Mouse (Mus musculus) hindbrain, embryonic 15.5 days (tissue): ENCODE measurements at regions not wholly inside any gene's neighbourhood (a gene's known extent, or its start where the extent isn't known, plus 50 kb on each side); places are given as distances from the start of the nearest gene placed in this dataset.
"Not testable (repeated sequence)": the region's sequence is repeated elsewhere in the genome, so short reads cannot be mapped to it uniquely, and the experiment has no call there.

Experiments used
- ATAC-seq: fragments of 200-750 bp; cut with Nextera tagmentation; 2 replicates; pipeline ENCODE4 v1.8.0; 2017; ENCODE audit warnings: low read depth, moderate number of reproducible peaks, moderate TSS enrichment; ENCODE audit not compliant: low FRiP score
- H3K27ac ChIP-seq: fragments of 300-500 bp; sonication (generic); replicated peaks from 2 replicates; pipeline ENCODE4 v1.5.1; 2015; ENCODE audit warnings: mild to moderate bottlenecking, inconsistent platforms
- H3K27me3 ChIP-seq: fragments of 300-500 bp; sonication (generic); 2 replicates; pipeline ENCODE4 v1.6.1; 2015; ENCODE audit warnings: control low read depth, inconsistent platforms
- H3K36me3 ChIP-seq: fragments of 300-500 bp; sonication (generic); 2 replicates; pipeline ENCODE4 v1.6.1; 2015; ENCODE audit warnings: control low read depth, inconsistent platforms
- H3K4me1 ChIP-seq: fragments of 300-500 bp; sonication (generic); replicated peaks from 2 replicates; pipeline ENCODE4 v1.6.1; 2015; ENCODE audit warnings: control low read depth, inconsistent platforms
- H3K4me2 ChIP-seq: fragments of 300-500 bp; sonication (generic); 2 replicates; pipeline ENCODE4 v1.6.1; 2015; ENCODE audit warnings: moderate library complexity, mild to moderate bottlenecking, inconsistent platforms
- H3K4me3 ChIP-seq: fragments of 300-500 bp; sonication (generic); 2 replicates; pipeline ENCODE4 v1.5.1; 2015; ENCODE audit warnings: mild to moderate bottlenecking, inconsistent platforms
- H3K9ac ChIP-seq: fragments of 300-500 bp; sonication (generic); 2 replicates; pipeline ENCODE4 v1.6.1; 2015; ENCODE audit warnings: inconsistent platforms
- H3K9me3 ChIP-seq: fragments of 300-500 bp; sonication (generic); 2 replicates; pipeline ENCODE4 v1.6.1; 2016; ENCODE audit warnings: control low read depth, inconsistent platforms
- WGBS: fragments of 180-500 bp; shearing (Covaris S2); methylation state at CpG from one replicate; pipeline ENCODE4 v1.1.7; 2015; 5-methylcytosine and 5-hydroxymethylcytosine counted together

DNA sequence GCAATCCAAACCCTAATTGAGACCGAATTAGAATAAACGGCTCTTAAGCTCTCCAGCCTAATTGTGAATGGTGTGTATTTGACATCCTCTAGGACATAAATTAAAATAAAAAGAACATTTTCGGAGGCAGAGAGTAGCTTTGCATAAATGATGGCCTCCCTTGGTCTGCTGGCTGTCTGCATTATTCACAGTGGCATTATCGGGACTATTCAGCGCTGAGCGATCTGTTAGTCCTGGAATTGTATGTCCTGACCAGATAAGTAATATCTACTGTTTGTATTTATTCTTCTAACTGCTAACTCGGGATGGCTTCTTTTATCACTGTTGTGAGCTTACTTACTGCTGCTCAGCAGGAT lies 299.6 kb downstream of the Chl1 start:
- H3K36me3 ChIP-seq, result no peaks in the 10 kb centered on the region
- WGBS, result 5% methylated on average over 7 of the region's 7 CpGs
- peaks cover 20% of the 10 kb centered on the region for H3K4me1 ChIP-seq
- H3K9me3 ChIP-seq, result no peaks in the 10 kb centered on the region
- peak overlapping the region; percentile 52 for H3K4me2 ChIP-seq
- H3K4me3 ChIP-seq, result peak overlapping the region; percentile 22
- ATAC-seq, result peak; percentile 69
- H3K27me3 ChIP-seq, result 0 out of 2 replicates have a peak, but pooled peaks cover 2% of the 10 kb centered on the region
- H3K27ac ChIP-seq, result peak overlapping the region; percentile 58
- peak overlapping the region; percentile 23; the same call in 1 of the 2 replicates for H3K9ac ChIP-seq

DNA sequence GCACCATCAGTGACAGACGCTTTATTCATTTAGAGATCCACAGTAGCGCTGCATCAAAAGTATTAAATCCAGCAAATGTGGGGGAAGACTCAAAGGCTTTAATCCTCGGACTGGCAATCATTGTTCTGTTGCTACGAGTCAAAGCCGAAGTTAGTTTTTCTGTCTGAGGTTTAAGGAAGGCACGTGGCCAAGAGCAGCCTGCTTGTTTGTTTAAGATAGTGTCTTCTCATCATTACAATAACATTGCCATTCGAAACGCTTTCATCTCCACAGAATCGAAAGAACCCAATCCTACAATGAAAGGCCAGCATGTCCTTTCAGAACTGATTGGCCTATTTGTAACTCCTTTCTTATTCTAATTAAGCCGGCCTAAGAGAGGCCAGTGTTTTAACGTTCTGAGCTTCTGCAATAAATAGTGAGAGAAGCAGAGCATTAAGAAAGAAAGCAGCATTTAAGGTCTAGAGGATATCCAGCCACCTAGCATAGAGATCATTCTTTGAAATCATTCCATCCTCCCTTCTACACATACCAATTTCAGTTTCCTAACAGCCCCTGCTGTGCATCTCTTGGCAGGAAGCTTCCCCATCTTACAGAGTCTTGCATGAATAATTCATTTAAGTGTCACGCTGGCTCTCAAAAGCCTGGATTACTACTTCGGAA lies 300.1 kb downstream of the Chl1 start:
- Histone ChIP-seq H3K9me3 (no peaks in the 10 kb centered on the region), H3K9ac (peak overlapping the region; percentile 23; the same call in 1 of the 2 replicates), H3K27me3 (0 out of 2 replicates have a peak, but pooled peaks cover 2% of the 10 kb centered on the region), H3K4me1 (peaks cover 20% of the 10 kb centered on the region), H3K4me2 (peak overlapping the region; percentile 52), H3K36me3 (no peaks in the 10 kb centered on the region), H3K27ac (peak overlapping the region; percentile 58), H3K4me3 (peak overlapping the region; percentile 22)
- peak; percentile 78 for ATAC-seq
- WGBS, result under 1% methylated on average over 13 of the region's 13 CpGs

DNA sequence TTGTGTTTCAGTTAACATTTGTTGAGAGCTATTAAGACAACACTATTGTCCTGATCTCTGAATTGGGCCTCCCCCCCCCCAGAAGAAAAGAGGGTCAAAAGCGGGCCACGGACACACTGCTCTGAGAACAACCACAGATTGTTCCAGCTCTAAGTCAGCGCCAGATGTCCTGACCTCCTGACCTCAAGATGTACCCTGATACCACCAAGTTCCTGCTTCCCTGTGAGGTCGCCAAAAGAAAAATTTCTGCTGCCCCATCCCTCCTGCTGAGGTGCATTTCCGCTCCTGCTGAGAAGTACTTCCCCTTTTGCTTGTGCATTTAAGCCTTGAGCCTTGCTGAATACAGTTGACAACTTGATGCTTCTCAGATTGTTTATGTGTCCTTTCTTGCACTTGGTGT lies 306.0 kb downstream of the Chl1 start:
- WGBS, result 62% methylated on average over 5 of the region's 5 CpGs
- not testable (repeated sequence) for H3K36me3 ChIP-seq, H3K4me1 ChIP-seq, H3K4me3 ChIP-seq, ATAC-seq, H3K27ac ChIP-seq, H3K27me3 ChIP-seq, H3K4me2 ChIP-seq, H3K9me3 ChIP-seq, H3K9ac ChIP-seq

DNA sequence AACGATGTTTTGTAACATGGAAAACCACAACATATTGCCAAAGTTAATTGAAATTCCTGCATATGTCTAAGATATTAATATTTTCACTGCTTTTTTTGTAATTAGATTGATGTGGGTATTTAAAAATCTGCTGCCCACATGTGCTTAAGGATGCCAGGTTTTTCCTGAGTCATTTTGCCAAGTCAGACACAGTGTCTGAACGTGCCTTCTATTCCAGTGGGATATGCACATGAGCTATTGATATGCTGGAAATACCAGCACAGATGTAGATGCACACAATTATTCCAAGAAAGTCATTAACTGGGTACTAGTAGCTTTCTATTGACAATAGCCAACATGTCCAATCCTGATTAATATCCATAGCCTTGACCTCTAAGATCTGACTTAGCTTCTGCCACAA lies 315.7 kb downstream of the Chl1 start:
- Histone ChIP-seq H3K27me3 (no peaks in the 10 kb centered on the region), H3K4me1 (no peaks in the 10 kb centered on the region), H3K36me3 (no peaks in the 10 kb centered on the region), H3K9ac (no peak overlapping the region), H3K9me3 (no peaks in the 10 kb centered on the region), H3K27ac (no peak overlapping the region), H3K4me2 (no peak overlapping the region), H3K4me3 (no peak overlapping the region)
- WGBS, result 51% methylated on average over 2 of the region's 2 CpGs
- ATAC-seq, result no peak

DNA sequence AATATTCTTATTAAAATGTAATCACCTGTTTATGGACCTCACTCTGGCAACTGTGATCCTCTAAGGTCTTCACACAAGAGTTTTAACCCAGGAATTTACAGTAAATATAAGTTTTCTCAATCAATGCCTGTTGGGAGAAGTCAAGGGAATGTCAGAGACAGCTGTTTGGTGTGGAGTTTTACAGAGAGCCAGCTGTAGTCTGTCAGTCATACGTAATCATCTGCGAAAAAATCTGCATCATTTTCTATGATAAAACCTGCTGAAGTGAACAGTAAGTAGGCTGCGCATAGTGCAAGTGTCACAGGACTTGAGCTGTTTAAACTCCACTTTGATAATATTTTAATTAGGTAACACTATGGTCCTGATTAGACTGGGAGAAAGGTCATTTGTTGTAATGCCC lies 317.2 kb downstream of the Chl1 start:
- Histone ChIP-seq H3K4me2 (no peak overlapping the region), H3K4me1 (no peaks in the 10 kb centered on the region), H3K9ac (no peak overlapping the region), H3K36me3 (no peaks in the 10 kb centered on the region), H3K4me3 (no peak overlapping the region), H3K27ac (no peak overlapping the region), H3K27me3 (no peaks in the 10 kb centered on the region), H3K9me3 (no peaks in the 10 kb centered on the region)
- 90% methylated on average over 3 of the region's 3 CpGs for WGBS
- ATAC-seq, result no peak

DNA sequence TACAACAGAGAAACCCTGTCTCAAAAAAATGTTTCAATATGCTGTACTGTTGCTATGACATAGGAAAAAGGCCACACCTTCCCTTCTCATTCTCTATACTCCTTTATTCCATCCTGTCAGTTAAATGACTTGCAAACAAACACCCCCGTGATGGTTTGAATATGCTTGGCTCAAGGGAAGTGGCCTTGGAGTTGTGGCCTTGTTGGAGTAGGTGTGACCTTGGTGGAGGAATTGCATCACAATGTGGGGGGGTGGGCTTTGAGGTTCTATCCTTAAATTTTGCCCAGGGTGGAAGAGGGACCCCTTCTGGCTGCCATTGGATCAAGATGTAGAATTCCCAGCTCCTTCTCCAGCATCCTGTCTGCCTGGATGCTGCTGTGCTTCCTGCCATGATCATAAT lies 318.5 kb downstream of the Chl1 start:
- no peak for ATAC-seq
- WGBS, result 96% methylated on average over 1 of the region's 1 CpGs
- H3K9me3 ChIP-seq, result no peaks in the 10 kb centered on the region

DNA sequence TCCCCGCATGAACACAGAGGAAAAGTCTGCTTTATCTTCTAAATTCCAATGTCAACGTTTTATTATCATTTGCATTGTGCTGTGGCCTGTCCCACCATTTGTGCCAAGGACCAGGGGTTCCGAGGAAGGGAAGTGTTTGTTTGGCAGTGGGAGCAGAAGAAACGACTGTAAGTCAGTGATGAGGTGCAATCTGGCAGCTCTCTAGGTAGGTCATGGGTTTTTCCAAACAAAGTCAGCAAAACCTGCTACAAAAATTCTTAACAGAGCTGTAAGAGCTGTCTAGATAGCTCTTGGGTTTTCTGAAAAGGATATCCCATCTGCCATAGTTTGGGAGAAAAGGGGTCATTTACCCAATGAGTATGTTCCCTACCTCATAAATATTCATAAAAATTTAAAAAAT lies 321.9 kb downstream of the Chl1 start:
- no peak overlapping the region for H3K4me2 ChIP-seq
- H3K36me3 ChIP-seq, result no peaks in the 10 kb centered on the region
- 77% methylated on average over 4 of the region's 4 CpGs for WGBS
- H3K27ac ChIP-seq, result no peak overlapping the region
- H3K9ac ChIP-seq, result no peak overlapping the region
- H3K27me3 ChIP-seq, result no peaks in the 10 kb centered on the region
- H3K9me3 ChIP-seq, result no peaks in the 10 kb centered on the region
- no peak overlapping the region for H3K4me3 ChIP-seq
- H3K4me1 ChIP-seq, result no peaks in the 10 kb centered on the region
- no peak for ATAC-seq

More for the DNA sequence above, 318.5 kb downstream of the Chl1 start:
- Histone ChIP-seq H3K4me2 (no peak overlapping the region), H3K4me1 (no peaks in the 10 kb centered on the region), H3K9ac (no peak overlapping the region), H3K27me3 (no peaks in the 10 kb centered on the region), H3K27ac (no peak overlapping the region), H3K36me3 (no peaks in the 10 kb centered on the region), H3K4me3 (no peak overlapping the region)

DNA sequence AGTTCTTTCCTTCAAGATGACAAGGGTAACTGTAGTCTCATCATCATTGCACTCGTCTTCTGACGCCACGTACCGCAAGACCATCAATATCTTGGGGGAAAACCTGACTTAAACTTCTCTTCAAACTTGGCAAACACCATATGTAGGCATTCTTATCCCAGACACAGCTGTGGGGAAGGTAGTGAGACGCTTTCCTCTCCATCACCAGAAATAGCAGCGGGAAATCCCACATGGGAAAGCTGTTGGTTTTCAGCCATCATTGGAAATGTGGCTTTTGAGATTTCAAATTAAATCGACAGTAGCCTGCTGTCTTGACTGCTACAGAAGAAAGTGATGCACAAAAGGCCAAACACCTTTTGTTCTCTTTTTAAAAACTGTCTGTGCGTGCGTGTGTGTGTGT lies 322.4 kb downstream of the Chl1 start:
- Histone ChIP-seq H3K4me1 (no peaks in the 10 kb centered on the region), H3K4me3 (no peak overlapping the region), H3K9me3 (no peaks in the 10 kb centered on the region), H3K4me2 (no peak overlapping the region), H3K9ac (no peak overlapping the region), H3K27ac (no peak overlapping the region), H3K27me3 (no peaks in the 10 kb centered on the region), H3K36me3 (no peaks in the 10 kb centered on the region)
- 75% methylated on average over 9 of the region's 9 CpGs for WGBS
- ATAC-seq, result no peak

DNA sequence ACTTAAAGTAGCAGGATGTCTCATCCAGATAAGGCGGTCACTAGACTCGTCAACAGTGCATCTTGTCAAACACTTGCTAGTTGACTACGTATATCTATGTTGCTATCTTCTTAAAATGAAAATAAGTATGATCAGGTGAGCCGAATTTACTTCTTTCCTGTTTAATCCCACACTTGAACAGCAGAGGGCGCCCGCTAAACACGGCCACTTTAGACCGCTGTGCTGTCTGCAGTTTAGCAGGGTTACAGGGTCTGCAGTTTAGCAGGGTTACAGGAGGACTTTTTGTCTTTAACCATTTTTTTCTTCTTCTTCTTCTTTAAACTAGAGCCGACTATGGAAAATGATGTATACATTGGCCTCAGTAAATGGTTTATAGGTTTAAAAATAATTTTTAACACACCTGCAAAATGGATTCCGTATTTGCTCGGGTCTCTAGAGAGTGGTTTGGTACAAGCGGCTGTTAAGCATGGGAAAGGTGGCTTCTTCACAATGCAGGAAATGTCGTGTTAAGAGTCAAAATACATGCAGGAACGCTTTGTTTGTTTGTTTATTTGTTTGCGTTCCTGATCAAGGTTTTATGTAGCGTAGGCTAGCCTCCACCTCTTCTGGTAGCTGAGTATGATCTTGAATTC lies 323.2 kb downstream of the Chl1 start:
- WGBS, result 50% methylated on average over 16 of the region's 16 CpGs
- ATAC-seq, result no peak
- Histone ChIP-seq H3K27ac (no peak overlapping the region), H3K4me3 (no peak overlapping the region), H3K9ac (no peak overlapping the region), H3K27me3 (no peaks in the 10 kb centered on the region), H3K4me2 (no peak overlapping the region), H3K4me1 (no peaks in the 10 kb centered on the region), H3K9me3 (no peaks in the 10 kb centered on the region), H3K36me3 (no peaks in the 10 kb centered on the region)

DNA sequence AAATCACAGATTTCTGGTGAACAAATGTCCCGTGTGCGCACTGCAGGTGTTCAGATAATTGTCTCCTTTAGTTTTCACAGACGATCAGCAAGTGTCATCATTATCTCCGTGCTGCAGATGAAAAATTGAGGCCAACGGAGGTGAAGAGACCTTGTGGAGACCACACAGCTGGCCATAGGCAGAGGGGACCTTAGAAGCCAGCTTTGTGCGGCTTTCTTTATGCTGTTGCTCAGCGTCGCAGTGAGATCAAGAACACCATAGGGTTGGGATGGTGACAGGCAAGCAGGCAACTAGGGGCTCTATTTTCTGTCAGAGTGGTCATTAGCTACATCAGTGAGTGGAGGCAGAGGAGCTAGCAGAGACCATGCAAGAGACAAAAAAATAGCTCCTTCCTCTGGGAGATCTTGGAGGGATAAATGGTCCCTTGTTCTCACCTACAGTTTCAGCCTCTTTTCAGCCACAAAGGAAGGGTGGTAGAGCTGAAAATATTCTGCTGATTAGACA lies 324.4 kb downstream of the Chl1 start:
- H3K4me1 ChIP-seq, result no peaks in the 10 kb centered on the region
- no peaks in the 10 kb centered on the region for H3K9me3 ChIP-seq
- H3K4me2 ChIP-seq, result no peak overlapping the region
- 70% methylated on average over 8 of the region's 8 CpGs for WGBS
- no peaks in the 10 kb centered on the region for H3K36me3 ChIP-seq
- H3K27ac ChIP-seq, result no peak overlapping the region
- H3K9ac ChIP-seq, result no peak overlapping the region
- no peak overlapping the region for H3K4me3 ChIP-seq
- ATAC-seq, result no peak
- no peaks in the 10 kb centered on the region for H3K27me3 ChIP-seq

DNA sequence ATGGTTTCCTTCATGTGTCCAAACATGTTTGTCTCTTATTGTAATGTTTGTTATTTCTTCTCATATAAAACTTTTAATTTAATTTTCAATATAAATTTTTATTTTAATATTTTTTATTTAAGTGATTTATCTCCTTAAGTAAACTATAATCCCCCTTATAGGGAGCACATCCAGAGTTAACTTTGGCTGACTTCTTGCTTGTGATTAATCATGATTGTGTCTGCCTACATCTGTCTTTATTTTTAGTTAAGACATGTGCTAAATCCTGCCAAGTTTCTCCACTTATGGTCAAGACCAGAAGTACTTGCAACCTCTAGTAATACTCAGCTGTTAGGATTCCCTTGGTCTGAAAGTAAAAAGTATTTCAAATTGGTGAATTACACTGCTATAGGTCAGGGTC lies 349.4 kb downstream of the Chl1 start:
- Histone ChIP-seq H3K4me3 (no peak overlapping the region), H3K27me3 (no peaks in the 10 kb centered on the region), H3K4me1 (no peaks in the 10 kb centered on the region), H3K36me3 (no peaks in the 10 kb centered on the region), H3K4me2 (no peak overlapping the region), H3K27ac (no peak overlapping the region), H3K9me3 (no peaks in the 10 kb centered on the region), H3K9ac (no peak overlapping the region)
- ATAC-seq, result no peak

DNA sequence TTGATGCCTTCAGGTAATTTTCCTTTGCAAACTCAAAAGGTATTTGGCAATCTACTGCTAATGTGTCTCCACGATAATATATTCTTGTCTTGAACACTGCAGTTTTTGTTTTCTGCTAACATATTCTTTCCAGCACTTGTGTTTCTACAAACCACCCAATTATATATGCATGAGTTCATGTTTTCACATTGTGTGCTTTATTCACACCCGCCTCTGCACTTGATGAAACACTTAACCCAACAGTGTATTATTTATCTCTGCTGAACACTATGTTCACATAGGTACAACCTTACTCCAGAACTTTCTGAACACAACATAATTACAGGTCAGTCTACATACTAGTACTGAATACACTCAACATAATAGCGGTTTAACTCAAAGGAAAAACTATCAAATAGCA lies 383.1 kb downstream of the Chl1 start:
- no peaks in the 10 kb centered on the region for H3K27me3 ChIP-seq

DNA sequence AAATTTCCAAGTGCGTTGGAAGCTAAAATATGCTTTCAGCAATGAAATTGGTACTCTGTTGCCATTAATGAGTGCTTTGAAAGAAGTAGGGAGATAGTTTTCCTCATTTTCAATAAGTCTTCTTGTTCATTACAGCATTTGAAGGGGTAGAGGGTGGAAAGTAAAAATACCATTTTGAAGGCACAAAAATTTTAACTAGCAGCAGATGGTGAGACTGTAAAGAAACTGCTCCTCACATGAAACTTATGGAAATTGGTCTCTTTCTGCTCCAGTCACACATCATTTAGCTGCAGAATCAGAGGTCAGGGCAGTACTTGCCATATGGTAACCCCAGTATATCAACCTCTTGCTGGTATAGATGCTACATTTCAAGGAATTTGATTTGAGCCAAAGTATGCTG lies 414.1 kb downstream of the Chl1 start:
- Histone ChIP-seq H3K4me3 (no peak overlapping the region), H3K9ac (no peak overlapping the region), H3K4me2 (no peak overlapping the region), H3K27me3 (no peaks in the 10 kb centered on the region), H3K9me3 (no peaks in the 10 kb centered on the region), H3K36me3 (no peaks in the 10 kb centered on the region), H3K27ac (no peak overlapping the region), H3K4me1 (no peaks in the 10 kb centered on the region)
- WGBS, result 77% methylated on average over 1 of the region's 1 CpGs
- ATAC-seq, result no peak

More for the DNA sequence above, 383.1 kb downstream of the Chl1 start:
- Histone ChIP-seq H3K4me3 (no peak overlapping the region), H3K4me2 (no peak overlapping the region), H3K36me3 (no peaks in the 10 kb centered on the region), H3K9ac (no peak overlapping the region), H3K9me3 (no peaks in the 10 kb centered on the region), H3K4me1 (no peaks in the 10 kb centered on the region), H3K27ac (no peak overlapping the region)
- no peak for ATAC-seq
- 58% methylated on average over 3 of the region's 3 CpGs for WGBS
